Mouse (Mus musculus) lung, embryonic 14.5 days (tissue): ENCODE data around the gene Lhx3. TPM values are rescaled to one million over a fixed set of nuclear protein-coding genes. Genes with fewer than 3 reads are reported as not detected.

Experiments
- ATAC-seq: fragments of 200-750 bp; cut with Nextera tagmentation; 2 replicates; pipeline ENCODE4 v1.8.0; 2017; ENCODE audit warnings: mild to moderate bottlenecking, moderate TSS enrichment, moderate library complexity; ENCODE audit not compliant: insufficient read depth
- DNase-seq: peaks from one replicate; pipeline ENCODE4 v3.0.0-alpha.2; 2015
- H3K27ac ChIP-seq: fragments of 300-500 bp; sonication (generic); 2 replicates; pipeline ENCODE4 v1.5.1; 2014; ENCODE audit warnings: low read depth, mild to moderate bottlenecking, moderate library complexity
- H3K27me3 ChIP-seq: fragments of 300-500 bp; sonication (generic); 2 replicates; pipeline ENCODE4 v1.6.1; 2014; ENCODE audit warnings: low read length, control low read depth; ENCODE audit not compliant: insufficient read depth
- H3K36me3 ChIP-seq: fragments of 300-500 bp; sonication (generic); 2 replicates; pipeline ENCODE4 v1.6.1; 2014; ENCODE audit warnings: control low read depth; ENCODE audit not compliant: insufficient read depth
- H3K4me1 ChIP-seq: fragments of 300-500 bp; sonication (generic); 2 replicates; pipeline ENCODE4 v1.6.1; 2014; ENCODE audit warnings: antibody characterized with exemption, control low read depth; ENCODE audit not compliant: insufficient read depth
- H3K4me2 ChIP-seq: fragments of 300-500 bp; sonication (generic); 2 replicates; pipeline ENCODE4 v1.6.1; 2014; ENCODE audit warnings: mild to moderate bottlenecking
- H3K4me3 ChIP-seq: fragments of 300-500 bp; sonication (generic); 2 replicates; pipeline ENCODE4 v1.5.1; 2014; ENCODE audit warnings: low read depth, low read length
- H3K9ac ChIP-seq: fragments of 300-500 bp; sonication (generic); 2 replicates; pipeline ENCODE4 v1.6.1; 2014
- H3K9me3 ChIP-seq: fragments of 300-500 bp; sonication (generic); 2 replicates; pipeline ENCODE4 v1.6.1; 2016; ENCODE audit warnings: low read depth, low read length, control low read depth
- CTCF ChIP-seq: IDR thresholded peaks from 2 replicates; pipeline ENCODE4 v1.5.1; 2016; ENCODE audit warnings: antibody characterized with exemption, low read depth
- WGBS: fragments of 180-500 bp; shearing (Covaris S2); extraction: QIAGEN DNeasy Blood & Tissue Kit; methylation state at CpG from one replicate; pipeline ENCODE4 v1.1.7; 2014; 5-methylcytosine and 5-hydroxymethylcytosine counted together
- polyA plus RNA-seq: library from polyadenylated mRNA; unstranded; fragments of >200 nt; fragmentation: Nextera tagmentation; extraction: Ambion mirVana; gene quantifications from 2 replicates; pipeline ENCODE4 v1.2.1, GENCODE M21; 2014

Lhx3 gene
- polyA plus RNA-seq, 1 experiment from 2014 or later, result not detected

- Histone ChIP-seq H3K4me2 (peak overlapping the region; percentile 55; the same call in 1 of the 2 replicates), H3K4me3 (no peak overlapping the region), H3K4me1 (peaks cover 8% of the 10 kb centered on the region; the same call in 1 of the 2 replicates), H3K27me3 (peaks cover 100% of the 10 kb centered on the region), H3K9me3 (no peaks in the 10 kb centered on the region), H3K36me3 (no peaks in the 10 kb centered on the region), H3K9ac (no peak overlapping the region), H3K27ac (no peak overlapping the region)
- no peak for DNase-seq
- WGBS, result 1% methylated on average over 36 of the region's 36 CpGs
- ATAC-seq, result no peak
- TF ChIP-seq CTCF, result no peak
Measured at GRCm38 (mm10) chr2:26202849-26203475, 5.1 kb downstream of the Lhx3 start.

DNA sequence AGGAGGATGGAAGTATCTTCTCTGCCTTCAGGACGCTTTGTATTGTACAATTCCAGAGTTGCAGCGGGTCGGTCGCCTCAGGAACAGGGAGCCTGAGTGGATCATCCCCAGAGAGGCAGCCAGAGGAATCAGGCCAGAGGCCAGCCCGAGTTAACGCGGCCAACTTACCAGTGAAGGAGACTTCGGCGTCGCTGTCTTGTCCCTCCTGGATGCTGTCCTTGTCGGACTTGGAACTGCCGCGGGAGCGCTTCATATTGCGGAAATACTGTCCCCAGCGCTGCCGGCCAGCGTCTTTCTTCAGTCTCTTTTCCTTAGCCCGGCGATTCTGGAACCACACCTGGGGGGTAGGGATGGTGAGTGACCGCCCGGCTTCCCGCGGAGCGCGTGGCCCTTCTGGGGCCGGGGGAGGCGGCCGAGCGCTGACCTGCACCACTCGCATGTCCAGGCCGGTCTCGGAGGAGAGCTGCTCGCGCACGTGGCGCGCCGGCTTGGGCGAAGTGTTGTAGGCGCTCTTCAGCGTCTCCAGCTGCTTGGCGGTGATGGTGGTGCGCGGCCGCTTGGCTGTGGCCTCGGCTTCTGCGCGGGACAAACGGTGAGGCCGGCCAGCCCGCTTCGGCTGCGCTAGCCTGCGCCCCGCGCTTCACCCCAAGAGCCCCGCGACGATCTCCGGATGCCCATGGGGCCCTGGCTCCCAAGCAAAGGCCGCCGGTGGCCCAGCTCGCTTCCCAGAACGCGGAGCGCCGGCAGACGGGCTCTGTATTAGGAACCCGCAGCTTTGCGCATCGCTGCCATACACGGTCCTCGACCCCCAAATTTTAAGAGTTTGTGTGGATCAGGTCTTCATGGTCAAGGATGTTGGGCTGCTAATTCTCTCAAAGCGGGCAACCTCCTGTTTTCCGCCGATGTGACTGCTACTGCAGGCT is 5.9 kb downstream of the Lhx3 start:
- Histone ChIP-seq H3K4me2 (peak overlapping the region; percentile 55), H3K4me1 (peaks cover 11% of the 10 kb centered on the region; the same call in 1 of the 2 replicates), H3K36me3 (no peaks in the 10 kb centered on the region), H3K9me3 (no peaks in the 10 kb centered on the region), H3K9ac (no peak overlapping the region), H3K27me3 (peaks cover 100% of the 10 kb centered on the region), H3K27ac (no peak overlapping the region), H3K4me3 (peak overlapping the region; percentile 28)
- no peak for ATAC-seq
- under 1% methylated on average over 77 of the region's 77 CpGs for WGBS
- peak; percentile 59 for DNase-seq
- TF ChIP-seq CTCF, result no peak

DNA sequence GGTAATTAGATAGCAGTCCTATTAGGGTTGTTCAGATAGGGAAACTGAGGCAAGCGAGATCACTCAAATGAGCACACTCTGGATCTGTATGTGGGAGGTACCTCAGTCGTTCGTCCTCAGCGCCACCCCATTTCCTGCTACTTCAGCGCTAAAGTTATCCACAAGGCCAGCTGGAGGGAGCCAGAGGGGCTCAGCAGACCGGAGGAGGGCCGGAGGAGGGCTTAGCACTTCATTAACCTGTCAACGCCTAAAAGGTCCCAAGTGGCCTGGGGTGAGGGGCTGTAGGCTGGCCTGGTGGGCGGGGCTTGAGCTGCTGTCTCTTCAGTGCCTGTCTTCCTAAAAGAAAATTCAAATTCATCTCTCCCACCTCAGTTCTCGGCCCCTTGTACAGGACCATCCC is 9.6 kb downstream of the Lhx3 start:
- Histone ChIP-seq H3K36me3 (no peaks in the 10 kb centered on the region), H3K9ac (no peak overlapping the region), H3K4me3 (peak overlapping the region; percentile 10; the same call in 1 of the 2 replicates), H3K27ac (no peak overlapping the region), H3K4me1 (peaks cover 17% of the 10 kb centered on the region; the same call in 1 of the 2 replicates), H3K9me3 (no peaks in the 10 kb centered on the region), H3K4me2 (peak overlapping the region; percentile 53), H3K27me3 (peaks cover 80% of the 10 kb centered on the region)
- TF ChIP-seq CTCF, result no peak
- peak; percentile 93 for ATAC-seq
- WGBS, result under 1% methylated on average over 10 of the region's 10 CpGs
- peak; percentile 94 for DNase-seq

DNA sequence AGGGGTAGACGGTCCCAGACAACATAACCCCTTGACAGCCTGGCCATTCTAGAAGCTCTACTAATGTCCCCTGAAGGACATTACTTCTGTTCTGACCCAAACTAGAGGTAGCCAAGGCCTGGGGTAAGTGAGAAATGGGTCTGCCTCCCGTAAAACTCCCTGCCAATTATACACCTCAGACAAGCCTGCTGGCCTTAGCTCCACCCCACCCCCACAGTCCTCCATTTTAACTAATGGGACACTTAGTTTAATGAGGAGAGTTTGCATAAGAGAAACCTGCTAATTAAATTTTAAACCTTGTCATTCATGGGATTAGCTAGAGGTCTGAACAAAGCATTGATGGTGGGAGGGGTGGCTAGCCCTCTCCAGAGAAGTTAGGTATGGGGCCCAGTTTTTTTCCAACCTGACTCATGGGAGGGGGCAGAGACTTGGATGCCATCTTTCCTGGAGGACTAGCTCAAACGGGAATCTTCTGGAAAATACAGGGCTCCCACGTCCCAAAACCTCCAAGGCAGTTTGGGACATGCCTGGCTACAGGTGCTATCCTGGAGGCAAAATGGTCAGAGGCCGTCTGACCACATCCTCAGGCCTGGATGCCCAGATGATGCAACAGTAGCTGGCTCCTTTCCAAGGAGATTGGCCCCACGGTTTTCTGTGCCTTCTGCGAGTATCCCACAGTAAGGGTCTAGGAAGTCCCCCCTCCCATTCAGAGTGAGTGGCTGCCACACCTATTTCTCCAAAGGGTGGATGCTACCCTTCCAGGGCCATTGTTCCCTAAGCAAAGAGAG is 13.3 kb downstream of the Lhx3 start:
- Histone ChIP-seq H3K27ac (no peak overlapping the region), H3K9me3 (no peaks in the 10 kb centered on the region), H3K27me3 (peaks cover 46% of the 10 kb centered on the region), H3K4me1 (peaks cover 15% of the 10 kb centered on the region; the same call in 1 of the 2 replicates), H3K4me3 (no peak overlapping the region), H3K36me3 (no peaks in the 10 kb centered on the region), H3K4me2 (no peak overlapping the region), H3K9ac (no peak overlapping the region)
- WGBS, result 46% methylated on average over 7 of the region's 7 CpGs
- TF ChIP-seq CTCF, result no peak
- DNase-seq, result no peak
- no peak for ATAC-seq

GRCm38 (mm10) chr2:26188517-26188916 is 19.6 kb downstream of the Lhx3 start:
- Histone ChIP-seq H3K36me3 (no peaks in the 10 kb centered on the region), H3K27me3 (0 out of 2 replicates have a peak, but pooled peaks cover 3% of the 10 kb centered on the region), H3K9me3 (no peaks in the 10 kb centered on the region), H3K4me1 (no peaks in the 10 kb centered on the region), H3K4me3 (no peak overlapping the region), H3K9ac (no peak overlapping the region), H3K4me2 (no peak overlapping the region), H3K27ac (no peak overlapping the region)
- DNase-seq (peak; percentile 50), ATAC-seq (no peak)
- no peak for TF ChIP-seq CTCF
- 68% methylated on average over 5 of the region's 5 CpGs for WGBS

- H3K4me2 ChIP-seq, result no peak overlapping the region
- WGBS, result 32% methylated on average over 3 of the region's 3 CpGs
- H3K4me3 ChIP-seq, result no peak overlapping the region
Measured at GRCm38 (mm10) chr2:26184352-26184751, 23.7 kb downstream of the Lhx3 start.

More at GRCm38 (mm10) chr2:26184352-26184751, 23.7 kb downstream of the Lhx3 start:
- TF ChIP-seq CTCF, result no peak
- no peak for ATAC-seq
- Histone ChIP-seq H3K4me1 (no peaks in the 10 kb centered on the region), H3K27me3 (no peaks in the 10 kb centered on the region), H3K36me3 (no peaks in the 10 kb centered on the region), H3K9ac (no peak overlapping the region), H3K9me3 (no peaks in the 10 kb centered on the region), H3K27ac (no peak overlapping the region)
- no peak for DNase-seq
